Mouse (Mus musculus): ENCODE data around the gene 1700037H04Rik. TPM values are rescaled to one million over a fixed set of nuclear protein-coding genes. Genes with fewer than 3 reads are reported as not detected.

The 1700037H04Rik gene
- polyA plus RNA-seq, 1 experiment from 2014 or later = 119 TPM

- no peak for DNase-seq (ENCODE audit: low spot score)
- WGBS = 91% methylated on average over 4 of the region's 4 CpGs
- peaks cover 69% of the 10 kb centered on the region for H3K36me3 ChIP-seq (replicated peaks)
- no peaks in the 10 kb centered on the region for H3K9me3 ChIP-seq
- H3K27ac ChIP-seq (replicated peaks) = no peak overlapping the region
- no peak overlapping the region for H3K4me3 ChIP-seq
- H3K4me1 ChIP-seq = peaks cover 19% of the 10 kb centered on the region
- no peaks in the 10 kb centered on the region for H3K27me3 ChIP-seq (replicated peaks; ENCODE audit: low read depth, poor library complexity, severe bottlenecking)
Observed at GRCm38 (mm10) chr2:131154036-131154435, 5.8 kb downstream of the 1700037H04Rik start.

GRCm38 (mm10) chr2:131152166-131152730 is 7.6 kb downstream of the 1700037H04Rik start:
- no peak for DNase-seq (ENCODE audit: low spot score)
- 92% methylated on average over 7 of the region's 7 CpGs for WGBS

GRCm38 (mm10) chr2:131149254-131149578 is 10.7 kb downstream of the 1700037H04Rik start:
- H3K4me1 ChIP-seq = peaks cover 3% of the 10 kb centered on the region; the same call in 1 of the 2 replicates
- H3K9me3 ChIP-seq = no peaks in the 10 kb centered on the region
- H3K4me3 ChIP-seq = no peak overlapping the region
- DNase-seq (ENCODE audit: low spot score) = no peak
- WGBS = 87% methylated on average over 3 of the region's 3 CpGs
- peaks cover 98% of the 10 kb centered on the region for H3K36me3 ChIP-seq (replicated peaks)
- H3K27ac ChIP-seq (replicated peaks) = no peak overlapping the region
- no peaks in the 10 kb centered on the region for H3K27me3 ChIP-seq (replicated peaks; ENCODE audit: low read depth, poor library complexity, severe bottlenecking)

More at GRCm38 (mm10) chr2:131152166-131152730, 7.6 kb downstream of the 1700037H04Rik start:
- H3K4me1 ChIP-seq = peaks cover 1% of the 10 kb centered on the region
- H3K9me3 ChIP-seq = no peaks in the 10 kb centered on the region
- H3K36me3 ChIP-seq (replicated peaks) = peaks cover 87% of the 10 kb centered on the region
- no peak overlapping the region for H3K4me3 ChIP-seq
- no peaks in the 10 kb centered on the region for H3K27me3 ChIP-seq (replicated peaks; ENCODE audit: low read depth, poor library complexity, severe bottlenecking)
- no peak overlapping the region for H3K27ac ChIP-seq (replicated peaks)

- Histone ChIP-seq H3K4me3 (no peak overlapping the region), H3K27ac (replicated peaks) (no peak overlapping the region), H3K27me3 (replicated peaks; ENCODE audit: low read depth, poor library complexity, severe bottlenecking) (no peaks in the 10 kb centered on the region), H3K36me3 (replicated peaks) (peaks cover 99% of the 10 kb centered on the region), H3K9me3 (no peaks in the 10 kb centered on the region), H3K4me1 (peaks cover 3% of the 10 kb centered on the region; the same call in 1 of the 2 replicates)
- DNase-seq (ENCODE audit: low spot score) = no peak
- WGBS = 87% methylated on average over 8 of the region's 8 CpGs
Observed at GRCm38 (mm10) chr2:131148353-131149253, 11.3 kb downstream of the 1700037H04Rik start.

GRCm38 (mm10) chr2:131147043-131147365 is 12.9 kb downstream of the 1700037H04Rik start:
- Histone ChIP-seq H3K27ac (replicated peaks) (no peak overlapping the region; the same call in 1 of the 2 replicates), H3K4me1 (peaks cover 13% of the 10 kb centered on the region), H3K9me3 (no peaks in the 10 kb centered on the region), H3K36me3 (replicated peaks) (peaks cover 99% of the 10 kb centered on the region), H3K27me3 (replicated peaks; ENCODE audit: low read depth, poor library complexity, severe bottlenecking) (no peaks in the 10 kb centered on the region), H3K4me3 (no peak overlapping the region)
- WGBS = 94% methylated on average over 8 of the region's 8 CpGs
- DNase-seq (ENCODE audit: low spot score) = no peak

GRCm38 (mm10) chr2:131146193-131147042 is 13.5 kb downstream of the 1700037H04Rik start:
- DNase-seq (ENCODE audit: low spot score) = no peak
- WGBS = 89% methylated on average over 21 of the region's 21 CpGs
- no peak overlapping the region; the same call in 1 of the 2 replicates for H3K27ac ChIP-seq (replicated peaks)
- H3K4me3 ChIP-seq = no peak overlapping the region
- H3K4me1 ChIP-seq = peaks cover 13% of the 10 kb centered on the region
- no peaks in the 10 kb centered on the region for H3K9me3 ChIP-seq
- peaks cover 99% of the 10 kb centered on the region for H3K36me3 ChIP-seq (replicated peaks)
- H3K27me3 ChIP-seq (replicated peaks; ENCODE audit: low read depth, poor library complexity, severe bottlenecking) = no peaks in the 10 kb centered on the region

- WGBS = 86% methylated on average over 2 of the region's 2 CpGs
- no peak overlapping the region for H3K4me3 ChIP-seq
- H3K9me3 ChIP-seq = no peaks in the 10 kb centered on the region
- H3K27ac ChIP-seq (replicated peaks) = no peak overlapping the region
- DNase-seq (ENCODE audit: low spot score) = no peak
- peaks cover 19% of the 10 kb centered on the region for H3K4me1 ChIP-seq
- peaks cover 99% of the 10 kb centered on the region for H3K36me3 ChIP-seq (replicated peaks)
- H3K27me3 ChIP-seq (replicated peaks; ENCODE audit: low read depth, poor library complexity, severe bottlenecking) = no peaks in the 10 kb centered on the region
Observed at GRCm38 (mm10) chr2:131145536-131145935, 14.3 kb downstream of the 1700037H04Rik start.

GRCm38 (mm10) chr2:131145121-131145520 is 14.8 kb downstream of the 1700037H04Rik start:
- Histone ChIP-seq H3K9me3 (no peaks in the 10 kb centered on the region), H3K27me3 (replicated peaks; ENCODE audit: low read depth, poor library complexity, severe bottlenecking) (no peaks in the 10 kb centered on the region), H3K36me3 (replicated peaks) (peaks cover 98% of the 10 kb centered on the region), H3K4me3 (no peak overlapping the region), H3K4me1 (peaks cover 21% of the 10 kb centered on the region), H3K27ac (replicated peaks) (no peak overlapping the region)
- no peak for DNase-seq (ENCODE audit: low spot score)
- 67% methylated on average over 13 of the region's 13 CpGs for WGBS

- Histone ChIP-seq H3K4me3 (no peak overlapping the region), H3K27me3 (replicated peaks; ENCODE audit: low read depth, poor library complexity, severe bottlenecking) (no peaks in the 10 kb centered on the region), H3K4me1 (peaks cover 29% of the 10 kb centered on the region), H3K9me3 (no peaks in the 10 kb centered on the region), H3K36me3 (replicated peaks) (peaks cover 98% of the 10 kb centered on the region), H3K27ac (replicated peaks) (no peak overlapping the region)
- whole genome bisulfite sequencing = 67% methylated on average over 22 of the region's 22 CpGs
- DNase-seq (ENCODE audit: low spot score) = no peak
Observed at GRCm38 (mm10) chr2:131143007-131143780, 16.7 kb downstream of the 1700037H04Rik start.

- Histone ChIP-seq H3K36me3 (replicated peaks) (peaks cover 98% of the 10 kb centered on the region), H3K9me3 (no peaks in the 10 kb centered on the region), H3K27ac (replicated peaks) (no peak overlapping the region), H3K4me1 (peaks cover 29% of the 10 kb centered on the region), H3K27me3 (replicated peaks; ENCODE audit: low read depth, poor library complexity, severe bottlenecking) (no peaks in the 10 kb centered on the region), H3K4me3 (no peak overlapping the region)
- WGBS = 35% methylated on average over 18 of the region's 18 CpGs
- DNase-seq (ENCODE audit: low spot score) = peak; percentile 82
Observed at GRCm38 (mm10) chr2:131142592-131142991, 17.3 kb downstream of the 1700037H04Rik start.

GRCm38 (mm10) chr2:131141336-131141986 is 18.4 kb downstream of the 1700037H04Rik start:
- Histone ChIP-seq H3K9me3 (no peaks in the 10 kb centered on the region), H3K36me3 (replicated peaks) (peaks cover 95% of the 10 kb centered on the region), H3K27me3 (replicated peaks; ENCODE audit: low read depth, poor library complexity, severe bottlenecking) (no peaks in the 10 kb centered on the region), H3K4me1 (peaks cover 27% of the 10 kb centered on the region), H3K27ac (replicated peaks) (no peak overlapping the region), H3K4me3 (no peak overlapping the region)
- DNase-seq (ENCODE audit: low spot score) = no peak
- WGBS = 89% methylated on average over 8 of the region's 8 CpGs
